Mouse (Mus musculus): Measurements from ENCODE around the gene Gm10320. TPM values are rescaled to one million over a fixed set of nuclear protein-coding genes. Genes with fewer than 3 reads are reported as not detected.

Gm10320 gene
- polyA plus RNA-seq, 1 experiment from 2014 or later, result 2.0 TPM

GRCm38 (mm10) chr13:98505489-98505857 lies 13.7 kb upstream of the Gm10320 start:
- H3K4me2 ChIP-seq (replicated peaks; ENCODE audit: low read depth, low read length), result no peak overlapping the region
- H3K4me3 ChIP-seq (ENCODE audit: low read depth, low read length), result no peak overlapping the region
- no peaks in the 10 kb centered on the region for H3K36me3 ChIP-seq (ENCODE audit: insufficient read depth, low read length)
- H3K9ac ChIP-seq (replicated peaks; ENCODE audit: low read depth), result no peak overlapping the region
- H3K4me1 ChIP-seq (ENCODE audit: insufficient read depth, low read depth, low read length), result no peaks in the 10 kb centered on the region
- DNase-seq (ENCODE audit: low spot score), result no peak
- ATAC-seq, result no peak
- no peak overlapping the region for H3K27ac ChIP-seq (ENCODE audit: low read length)
- peaks cover 65% of the 10 kb centered on the region for H3K27me3 ChIP-seq (replicated peaks; ENCODE audit: insufficient read depth, low read length)
- TF ChIP-seq CTCF (IDR thresholded peaks at IDR 0.05) (no peak), EP300 (IDR thresholded peaks at IDR 0.05) (no peak)
- no peaks in the 10 kb centered on the region for H3K9me3 ChIP-seq (ENCODE audit: low read length)
- WGBS, result 14% methylated on average over 11 of the region's 11 CpGs

DNA sequence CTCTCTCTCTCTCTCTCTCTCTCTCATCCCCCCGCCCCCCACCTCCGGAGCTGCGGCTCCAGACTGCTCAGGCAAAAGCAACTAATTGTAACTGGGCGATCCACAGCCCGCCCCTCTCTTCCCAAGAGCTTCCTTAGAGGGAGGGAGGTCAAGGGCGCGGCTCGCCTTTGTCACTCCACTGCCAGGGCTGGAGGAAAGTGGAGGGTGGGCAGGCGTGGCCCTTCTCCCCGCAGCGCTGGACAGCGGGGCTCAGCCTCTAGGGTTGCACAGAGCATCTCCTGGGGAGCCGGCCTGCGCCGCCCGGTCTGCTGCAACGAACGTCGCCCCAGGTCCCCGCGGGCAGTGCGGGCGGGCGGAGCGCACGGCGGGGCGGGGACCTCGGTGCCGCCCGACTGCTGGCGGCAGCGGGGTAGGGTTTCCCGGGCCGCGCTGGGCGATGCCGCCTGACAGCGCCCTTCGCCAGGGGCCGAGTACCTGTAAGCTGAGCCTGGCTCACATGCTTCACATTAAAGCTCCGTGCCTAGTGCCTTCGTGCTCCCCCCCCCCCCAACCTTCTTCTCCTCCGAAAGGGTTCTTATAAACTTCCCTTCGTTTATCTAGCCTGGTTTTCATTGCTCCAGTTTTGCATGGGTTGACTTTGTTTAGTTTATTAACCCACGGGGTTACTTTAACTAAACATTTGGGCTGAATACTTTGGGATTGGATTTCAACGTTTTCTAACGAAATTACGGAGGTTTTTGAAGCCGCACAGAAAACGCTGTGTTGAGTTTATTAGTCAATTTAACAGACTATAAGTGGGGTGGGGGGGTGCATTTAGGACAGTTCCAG lies 13.1 kb upstream of the Gm10320 start:
- TF ChIP-seq EP300 (IDR thresholded peaks at IDR 0.05) (no peak), CTCF (IDR thresholded peaks at IDR 0.05) (no peak)
- no peak overlapping the region for H3K9ac ChIP-seq (replicated peaks; ENCODE audit: low read depth)
- peak; percentile 31 for DNase-seq (ENCODE audit: low spot score)
- ATAC-seq, result peak; percentile 67
- no peak overlapping the region for H3K27ac ChIP-seq (ENCODE audit: low read length)
- peak overlapping the region; percentile 28 for H3K4me3 ChIP-seq (ENCODE audit: low read depth, low read length)
- peaks cover 71% of the 10 kb centered on the region for H3K27me3 ChIP-seq (replicated peaks; ENCODE audit: insufficient read depth, low read length)
- H3K4me1 ChIP-seq (ENCODE audit: insufficient read depth, low read depth, low read length), result no peaks in the 10 kb centered on the region
- H3K36me3 ChIP-seq (ENCODE audit: insufficient read depth, low read length), result no peaks in the 10 kb centered on the region
- H3K4me2 ChIP-seq (replicated peaks; ENCODE audit: low read depth, low read length), result peak overlapping the region; percentile 60
- WGBS, result 2% methylated on average over 38 of the region's 51 CpGs
- no peaks in the 10 kb centered on the region for H3K9me3 ChIP-seq (ENCODE audit: low read length)

DNA sequence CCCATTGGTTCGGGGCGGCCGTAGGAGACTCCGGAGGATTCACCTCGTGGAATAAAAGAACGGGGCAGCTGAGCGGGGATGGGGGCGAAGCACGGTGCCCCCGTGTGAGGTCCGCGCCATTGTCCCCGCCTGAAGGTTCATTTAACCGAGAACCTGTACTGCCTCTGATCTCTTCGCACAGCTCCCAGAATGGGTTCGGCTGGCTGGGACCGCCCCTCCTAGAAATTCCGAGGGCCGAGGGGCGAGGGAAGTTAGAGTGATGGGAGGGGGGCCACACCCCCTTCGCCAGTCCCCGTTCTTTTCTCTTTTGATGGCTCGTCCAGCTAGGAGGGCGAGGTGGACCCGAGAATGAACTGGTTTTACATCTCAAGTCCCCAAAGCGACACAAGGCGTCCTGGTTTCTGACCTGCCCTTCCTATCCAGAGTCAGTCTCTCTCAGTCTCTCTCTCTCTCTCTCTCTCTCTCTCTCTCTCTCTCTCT lies 12.4 kb upstream of the Gm10320 start:
- DNase-seq (ENCODE audit: low spot score), result no peak
- no peak overlapping the region for H3K27ac ChIP-seq (ENCODE audit: low read length)
- ATAC-seq, result no peak

GRCm38 (mm10) chr13:98503601-98504000 lies 11.8 kb upstream of the Gm10320 start:
- Histone ChIP-seq H3K27ac (ENCODE audit: low read length) (no peak overlapping the region), H3K9ac (replicated peaks; ENCODE audit: low read depth) (no peak overlapping the region), H3K4me3 (ENCODE audit: low read depth, low read length) (no peak overlapping the region), H3K36me3 (ENCODE audit: insufficient read depth, low read length) (no peaks in the 10 kb centered on the region), H3K27me3 (replicated peaks; ENCODE audit: insufficient read depth, low read length) (peaks cover 82% of the 10 kb centered on the region), H3K4me2 (replicated peaks; ENCODE audit: low read depth, low read length) (no peak overlapping the region), H3K9me3 (ENCODE audit: low read length) (no peaks in the 10 kb centered on the region), H3K4me1 (ENCODE audit: insufficient read depth, low read depth, low read length) (no peaks in the 10 kb centered on the region)
- WGBS, result 4% methylated on average over 8 of the region's 8 CpGs
- ATAC-seq (no peak), DNase-seq (ENCODE audit: low spot score) (no peak)
- no peak for TF ChIP-seq CTCF (IDR thresholded peaks at IDR 0.05)
- TF ChIP-seq EP300 (IDR thresholded peaks at IDR 0.05), result no peak

More for the DNA sequence above, 12.4 kb upstream of the Gm10320 start:
- H3K9me3 ChIP-seq (ENCODE audit: low read length), result no peaks in the 10 kb centered on the region
- H3K27me3 ChIP-seq (replicated peaks; ENCODE audit: insufficient read depth, low read length), result peaks cover 76% of the 10 kb centered on the region
- H3K9ac ChIP-seq (replicated peaks; ENCODE audit: low read depth), result no peak overlapping the region
- no peak for TF ChIP-seq CTCF (IDR thresholded peaks at IDR 0.05)
- no peak for TF ChIP-seq EP300 (IDR thresholded peaks at IDR 0.05)
- H3K4me3 ChIP-seq (ENCODE audit: low read depth, low read length), result peak overlapping the region; percentile 28
- WGBS, result under 1% methylated on average over 27 of the region's 27 CpGs
- peak overlapping the region; percentile 60 for H3K4me2 ChIP-seq (replicated peaks; ENCODE audit: low read depth, low read length)
- H3K36me3 ChIP-seq (ENCODE audit: insufficient read depth, low read length), result no peaks in the 10 kb centered on the region
- no peaks in the 10 kb centered on the region for H3K4me1 ChIP-seq (ENCODE audit: insufficient read depth, low read depth, low read length)

DNA sequence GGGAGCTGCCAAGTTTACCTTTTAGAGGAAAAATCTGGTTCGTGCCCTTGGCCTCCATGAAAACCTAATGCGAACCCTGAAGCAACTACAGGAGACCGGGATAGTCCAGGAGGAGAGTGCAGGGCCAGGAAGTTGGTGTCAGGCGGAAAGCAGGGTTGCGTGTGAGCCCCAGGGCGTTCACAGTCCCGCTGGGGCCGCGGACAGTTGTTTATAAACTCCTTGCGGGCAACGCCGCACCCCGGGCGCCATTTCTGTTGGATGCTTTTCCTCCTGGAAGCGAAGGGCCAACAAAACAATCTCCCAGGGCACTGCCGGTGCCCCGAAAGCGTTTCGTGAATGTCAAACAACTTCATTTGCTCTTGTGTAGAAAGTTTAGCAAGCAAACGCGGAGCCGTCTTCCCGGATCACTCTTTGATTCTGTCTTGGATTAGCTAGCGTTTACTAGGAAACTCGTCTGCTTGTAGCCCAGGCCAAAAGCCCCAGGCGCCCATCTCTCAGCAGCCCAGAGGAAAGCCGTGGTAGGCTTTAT lies 11.1 kb upstream of the Gm10320 start:
- peak; percentile 37; the same call in 1 of the 2 replicates for ATAC-seq
- H3K4me2 ChIP-seq (replicated peaks; ENCODE audit: low read depth, low read length), result peak overlapping the region; percentile 53
- peak; percentile 31 for DNase-seq (ENCODE audit: low spot score)
- H3K4me1 ChIP-seq (ENCODE audit: insufficient read depth, low read depth, low read length), result no peaks in the 10 kb centered on the region
- H3K9me3 ChIP-seq (ENCODE audit: low read length), result no peaks in the 10 kb centered on the region
- H3K9ac ChIP-seq (replicated peaks; ENCODE audit: low read depth), result no peak overlapping the region
- WGBS, result 2% methylated on average over 27 of the region's 27 CpGs
- peaks cover 82% of the 10 kb centered on the region for H3K27me3 ChIP-seq (replicated peaks; ENCODE audit: insufficient read depth, low read length)
- no peaks in the 10 kb centered on the region for H3K36me3 ChIP-seq (ENCODE audit: insufficient read depth, low read length)
- TF ChIP-seq CTCF (IDR thresholded peaks at IDR 0.05), result no peak
- TF ChIP-seq EP300 (IDR thresholded peaks at IDR 0.05), result no peak
- H3K4me3 ChIP-seq (ENCODE audit: low read depth, low read length), result peak overlapping the region; percentile 21; the same call in 1 of the 2 replicates
- no peak overlapping the region for H3K27ac ChIP-seq (ENCODE audit: low read length)

- ATAC-seq, result no peak
- Histone ChIP-seq H3K36me3 (ENCODE audit: insufficient read depth, low read length) (no peaks in the 10 kb centered on the region), H3K4me3 (ENCODE audit: low read depth, low read length) (0 out of 2 replicates have a peak overlapping the region, but pooled peaks have one; percentile 21), H3K27ac (ENCODE audit: low read length) (no peak overlapping the region), H3K4me2 (replicated peaks; ENCODE audit: low read depth, low read length) (peak overlapping the region; percentile 53), H3K9ac (replicated peaks; ENCODE audit: low read depth) (no peak overlapping the region), H3K9me3 (ENCODE audit: low read length) (no peaks in the 10 kb centered on the region), H3K27me3 (replicated peaks; ENCODE audit: insufficient read depth, low read length) (peaks cover 79% of the 10 kb centered on the region), H3K4me1 (ENCODE audit: insufficient read depth, low read depth, low read length) (no peaks in the 10 kb centered on the region)
- TF ChIP-seq CTCF (IDR thresholded peaks at IDR 0.05) (no peak), EP300 (IDR thresholded peaks at IDR 0.05) (no peak)
- no peak for DNase-seq (ENCODE audit: low spot score)
- 3% methylated on average over 16 of the region's 16 CpGs for WGBS
Observed at GRCm38 (mm10) chr13:98502236-98502812, 10.5 kb upstream of the Gm10320 start.
